Mouse (Mus musculus): ENCODE results near the gene Klhl12. TPM values are rescaled to one million over a fixed set of nuclear protein-coding genes. Genes with fewer than 3 reads are reported as not detected.
"Not testable (repeated sequence)": the region's sequence is repeated elsewhere in the genome, so short reads cannot be mapped to it uniquely, and the experiment has no call there.

Klhl12 gene
- polyA plus RNA-seq, 1 experiment: 5.9 TPM

DNA sequence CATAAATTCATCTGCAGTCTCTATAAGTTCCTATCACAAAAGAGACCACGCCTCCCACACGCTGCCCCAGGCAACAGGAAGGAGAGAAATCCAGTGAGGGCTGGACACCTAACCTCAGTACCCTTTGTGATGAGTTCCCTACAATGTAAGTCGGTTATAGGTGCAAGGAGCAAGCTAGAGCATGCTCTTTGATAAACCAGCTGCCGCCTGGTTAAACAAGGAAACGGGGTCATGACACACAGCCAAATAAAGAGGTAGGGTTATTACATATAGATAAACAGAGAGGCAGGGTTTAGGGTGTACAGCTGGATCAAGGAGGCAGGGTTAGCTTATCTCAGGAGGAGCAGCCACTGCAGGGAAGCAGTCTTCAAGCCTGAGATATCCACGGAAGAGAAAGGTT is 71.4 kb downstream of the Klhl12 start:
- WGBS: 81% methylated on average over 6 of the region's 6 CpGs
- TF ChIP-seq POLR2A (IDR thresholded peaks at IDR 0.05; ENCODE audit: low read depth, low read length) (no peak), CTCF (IDR thresholded peaks at IDR 0.05; ENCODE audit: extremely low read depth, insufficient read depth, insufficient read length, insufficient replicate concordance) (no peak)
- Histone ChIP-seq H3K4me1 (ENCODE audit: control insufficient read depth, insufficient read depth, insufficient read length) (no peaks in the 10 kb centered on the region), H3K27ac (ENCODE audit: insufficient read depth, low read length) (no peak overlapping the region), H3K36me3 (ENCODE audit: control insufficient read depth, insufficient read depth, low read length) (no peaks in the 10 kb centered on the region), H3K4me3 (ENCODE audit: extremely low read depth, insufficient read depth, insufficient read length) (no peak overlapping the region), H3K27me3 (ENCODE audit: control insufficient read depth, insufficient read depth, low read length) (no peaks in the 10 kb centered on the region)
- DNase-seq (ENCODE audit: low read depth in 1 of 2, low spot score in 2 of 2): no peak

DNA sequence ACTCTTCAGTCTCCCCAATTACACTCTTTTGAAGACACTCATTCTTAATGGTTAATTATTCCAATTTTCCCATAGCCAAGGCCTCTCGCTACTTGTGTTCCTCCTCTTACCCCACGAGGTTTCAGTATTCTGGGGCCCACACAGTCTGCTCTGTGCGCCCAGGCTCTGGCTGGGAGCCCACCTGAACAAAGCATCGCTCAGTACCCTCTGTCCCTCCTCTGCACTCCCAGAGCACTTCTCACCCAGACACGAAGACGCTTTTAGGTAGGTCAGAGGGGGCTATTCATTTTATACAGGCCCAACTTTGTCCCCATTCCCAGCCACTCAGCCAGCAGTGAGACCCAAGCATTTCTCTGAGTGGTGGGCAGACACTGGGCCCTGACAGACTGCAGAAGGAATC is 75.3 kb downstream of the Klhl12 start:
- 87% methylated on average over 6 of the region's 6 CpGs for WGBS
- Histone ChIP-seq H3K36me3 (ENCODE audit: control insufficient read depth, insufficient read depth, low read length) (no peaks in the 10 kb centered on the region), H3K27ac (ENCODE audit: insufficient read depth, low read length) (no peak overlapping the region), H3K27me3 (ENCODE audit: control insufficient read depth, insufficient read depth, low read length) (no peaks in the 10 kb centered on the region), H3K4me1 (ENCODE audit: control insufficient read depth, insufficient read depth, insufficient read length) (no peaks in the 10 kb centered on the region), H3K4me3 (ENCODE audit: extremely low read depth, insufficient read depth, insufficient read length) (no peak overlapping the region)
- no peak for TF ChIP-seq POLR2A (IDR thresholded peaks at IDR 0.05; ENCODE audit: low read depth, low read length)
- no peak for TF ChIP-seq CTCF (IDR thresholded peaks at IDR 0.05; ENCODE audit: extremely low read depth, insufficient read depth, insufficient read length, insufficient replicate concordance)
- no peak for DNase-seq (ENCODE audit: low read depth in 1 of 2, low spot score in 2 of 2)

DNA sequence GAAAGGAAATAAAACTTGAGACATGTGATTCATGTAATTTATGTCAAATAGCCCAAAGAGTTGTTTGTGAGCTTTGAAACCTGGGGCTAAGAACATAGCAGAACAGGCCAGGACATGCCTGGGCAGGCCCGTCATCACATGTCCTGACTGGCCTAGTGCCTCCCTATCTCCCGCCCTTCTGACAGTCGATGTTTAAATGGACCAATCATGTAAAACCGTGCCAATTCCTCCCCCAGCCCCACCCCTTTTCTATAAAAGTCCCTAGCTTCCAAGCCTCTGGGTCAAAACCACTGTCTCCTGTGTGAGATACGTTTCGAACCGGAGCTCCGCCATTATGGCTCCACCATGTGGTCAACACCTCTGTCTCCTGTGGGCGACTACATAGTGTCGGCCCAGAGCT is 78.4 kb downstream of the Klhl12 start:
- not testable (repeated sequence) for H3K4me1 ChIP-seq (ENCODE audit: control insufficient read depth, insufficient read depth, insufficient read length); H3K27me3 ChIP-seq (ENCODE audit: control insufficient read depth, insufficient read depth, low read length); DNase-seq (ENCODE audit: low read depth in 1 of 2, low spot score in 2 of 2); H3K36me3 ChIP-seq (ENCODE audit: control insufficient read depth, insufficient read depth, low read length); H3K4me3 ChIP-seq (ENCODE audit: extremely low read depth, insufficient read depth, insufficient read length); H3K27ac ChIP-seq (ENCODE audit: insufficient read depth, low read length)
- 95% methylated on average over 10 of the region's 10 CpGs for WGBS

GRCm38 (mm10) chr1:134535054-134535453 is 79.7 kb downstream of the Klhl12 start:
- TF ChIP-seq CTCF (IDR thresholded peaks at IDR 0.05; ENCODE audit: extremely low read depth, insufficient read depth, insufficient read length, insufficient replicate concordance): no peak
- no peak for TF ChIP-seq POLR2A (IDR thresholded peaks at IDR 0.05; ENCODE audit: low read depth, low read length)
- H3K4me1 ChIP-seq (ENCODE audit: control insufficient read depth, insufficient read depth, insufficient read length): no peaks in the 10 kb centered on the region
- H3K27ac ChIP-seq (ENCODE audit: insufficient read depth, low read length): no peak overlapping the region
- 100% methylated on average over 1 of the region's 1 CpGs for WGBS
- no peaks in the 10 kb centered on the region for H3K27me3 ChIP-seq (ENCODE audit: control insufficient read depth, insufficient read depth, low read length)
- H3K36me3 ChIP-seq (ENCODE audit: control insufficient read depth, insufficient read depth, low read length): no peaks in the 10 kb centered on the region
- no peak overlapping the region for H3K4me3 ChIP-seq (ENCODE audit: extremely low read depth, insufficient read depth, insufficient read length)
- no peak for DNase-seq (ENCODE audit: low read depth in 1 of 2, low spot score in 2 of 2)

DNA sequence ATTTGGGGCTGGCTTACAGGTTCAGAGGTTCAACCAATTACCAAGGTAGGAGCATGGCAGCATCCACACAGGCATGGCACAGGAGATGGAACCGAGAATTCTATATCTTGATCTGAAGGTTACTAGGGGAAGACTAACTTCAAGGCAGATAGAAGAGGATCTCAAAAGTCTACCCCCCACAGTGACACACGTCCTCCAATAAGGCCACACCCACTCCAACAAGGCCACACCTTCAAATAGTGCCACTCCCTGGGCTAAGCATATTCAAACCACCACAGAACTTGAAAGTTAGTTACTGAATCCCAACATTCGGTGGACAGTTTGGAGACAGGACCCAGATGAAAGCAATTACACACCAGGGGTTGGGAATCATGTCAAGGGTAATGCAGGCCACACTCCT is 80.2 kb downstream of the Klhl12 start:
- no peaks in the 10 kb centered on the region for H3K36me3 ChIP-seq (ENCODE audit: control insufficient read depth, insufficient read depth, low read length)
- no peak for TF ChIP-seq POLR2A (IDR thresholded peaks at IDR 0.05; ENCODE audit: low read depth, low read length)
- TF ChIP-seq CTCF (IDR thresholded peaks at IDR 0.05; ENCODE audit: extremely low read depth, insufficient read depth, insufficient read length, insufficient replicate concordance): no peak
- no peak overlapping the region for H3K4me3 ChIP-seq (ENCODE audit: extremely low read depth, insufficient read depth, insufficient read length)
- 77% methylated on average over 3 of the region's 3 CpGs for WGBS
- H3K27ac ChIP-seq (ENCODE audit: insufficient read depth, low read length): no peak overlapping the region
- H3K27me3 ChIP-seq (ENCODE audit: control insufficient read depth, insufficient read depth, low read length): no peaks in the 10 kb centered on the region
- no peaks in the 10 kb centered on the region for H3K4me1 ChIP-seq (ENCODE audit: control insufficient read depth, insufficient read depth, insufficient read length)
- no peak for DNase-seq (ENCODE audit: low read depth in 1 of 2, low spot score in 2 of 2)

GRCm38 (mm10) chr1:134540610-134541009 is 85.3 kb downstream of the Klhl12 start:
- H3K4me1 ChIP-seq (ENCODE audit: control insufficient read depth, insufficient read depth, insufficient read length): no peaks in the 10 kb centered on the region
- no peaks in the 10 kb centered on the region for H3K36me3 ChIP-seq (ENCODE audit: control insufficient read depth, insufficient read depth, low read length)
- WGBS: 94% methylated on average over 10 of the region's 10 CpGs
- no peak for TF ChIP-seq CTCF (IDR thresholded peaks at IDR 0.05; ENCODE audit: extremely low read depth, insufficient read depth, insufficient read length, insufficient replicate concordance)
- DNase-seq (ENCODE audit: low read depth in 1 of 2, low spot score in 2 of 2): no peak
- no peaks in the 10 kb centered on the region for H3K27me3 ChIP-seq (ENCODE audit: control insufficient read depth, insufficient read depth, low read length)
- no peak overlapping the region for H3K27ac ChIP-seq (ENCODE audit: insufficient read depth, low read length)
- H3K4me3 ChIP-seq (ENCODE audit: extremely low read depth, insufficient read depth, insufficient read length): no peak overlapping the region

Other genes starting within 250 kb of the Klhl12 start
- 0.28 and 0.42 TPM in 2 replicates for gene Adora1, start 220.1 kb upstream of the Klhl12 start, polyA plus RNA-seq (2012; rRNA removed)
- gene Myog, start 165.5 kb upstream of the Klhl12 start, polyA plus RNA-seq (2012; rRNA removed): not detected in 2 replicates
- gene Ppfia4, start 122.6 kb upstream of the Klhl12 start, polyA plus RNA-seq (2012; rRNA removed): 20.1 and 28.5 TPM in 2 replicates
- gene Tmem183a, start 93.6 kb upstream of the Klhl12 start, polyA plus RNA-seq (2012; rRNA removed): 39.2 and 42.2 TPM in 2 replicates
- gene 4933406M09Rik, start 69.6 kb upstream of the Klhl12 start, polyA plus RNA-seq (2012; rRNA removed): not detected in 2 replicates
- 46.0 and 46.4 TPM in 2 replicates for gene Cyb5r1, start 50.0 kb upstream of the Klhl12 start, polyA plus RNA-seq (2012; rRNA removed)
- 106 and 122 TPM in 2 replicates for gene Adipor1, start 40.2 kb upstream of the Klhl12 start, polyA plus RNA-seq (2012; rRNA removed)
- gene Rabif, start 39.1 kb downstream of the Klhl12 start, polyA plus RNA-seq (2012; rRNA removed): 8.6 and 9.4 TPM in 2 replicates
- gene Mgat4e, start 94.2 kb downstream of the Klhl12 start, polyA plus RNA-seq (2012; rRNA removed): not detected in 2 replicates
- gene Kdm5b, start 104.6 kb downstream of the Klhl12 start, polyA plus RNA-seq (2012; rRNA removed): 4.8 and 6.2 TPM in 2 replicates
- 0.01 TPM in 1 of 2 replicates, not detected in the other for gene Syt2, start 191.1 kb downstream of the Klhl12 start, polyA plus RNA-seq (2012; rRNA removed)

All from spleen, adult 2 months (tissue).